22 mouse cellular contexts compared by ENCODE assay signal in the genomic region with DNA sequence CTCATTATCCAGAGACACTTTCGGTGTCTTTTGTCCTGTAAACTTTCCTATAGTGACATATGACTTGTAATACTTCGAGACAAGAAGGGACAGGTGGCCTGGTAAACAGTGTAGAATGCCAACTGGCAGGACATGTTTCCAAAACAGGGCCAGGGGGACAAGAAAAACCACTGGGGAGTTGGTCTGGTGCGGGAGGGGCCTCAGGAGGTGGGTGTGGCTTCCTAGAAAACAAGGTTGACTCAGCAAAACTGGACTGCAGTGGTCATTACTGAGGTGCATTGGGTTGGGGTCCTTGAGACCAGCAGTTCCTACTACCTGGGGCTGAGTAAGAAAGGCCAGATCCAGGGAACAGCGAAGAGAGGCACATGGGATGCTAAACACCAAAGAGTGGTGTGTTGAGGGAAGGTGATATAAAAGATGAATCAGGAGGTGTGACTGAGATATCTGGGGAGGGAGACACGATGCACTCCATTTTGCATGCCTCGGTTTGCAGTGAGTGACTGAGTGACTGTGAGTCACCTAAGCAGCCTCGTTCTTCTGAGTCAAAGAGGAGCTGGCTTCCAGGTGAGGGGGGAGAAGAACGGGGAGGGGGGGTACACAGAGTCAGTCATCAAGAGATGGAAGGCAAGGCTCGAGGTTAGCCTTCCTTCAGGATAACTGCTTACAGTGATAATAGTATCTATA. TPM values are rescaled to one million over a fixed set of nuclear protein-coding genes. Genes with fewer than 3 reads are reported as not detected.
DNase-seq lines count a peak whose midpoint lies in the region; ATAC-seq and TF ChIP-seq lines count a peak whose summit lies in the region.
"Had no signal": no experiment of that assay in that cellular context is flagged by ENCODE, and none has a peak within 500 bp of the region (broad histone marks: within the 10 kb centered on the region; RNA-seq: fewer than 3 reads in every experiment).

No protein-coding gene starts in this region.

- H3K27me3 ChIP-seq in heart, embryonic 13.5 days (replicated peaks): no peaks in the 10 kb centered on the region
- H3K27me3 ChIP-seq: embryonic facial prominence, embryonic 15.5 days; hindbrain, embryonic 15.5 days; liver, embryonic 15.5 days; stomach, embryonic 15.5 days had no signal

- no peaks in the 10 kb centered on the region for H3K36me3 ChIP-seq in heart, embryonic 13.5 days
- no peaks in the 10 kb centered on the region for H3K36me3 ChIP-seq in ES-E14 (ENCODE audit: control insufficient read depth, insufficient read depth, low read length, poor library complexity, severe bottlenecking)
- H3K36me3 ChIP-seq: embryonic facial prominence, embryonic 15.5 days; forebrain, embryonic 10.5 days; hindbrain, embryonic 15.5 days; limb, embryonic 10.5 days; liver, embryonic 15.5 days; stomach, embryonic 15.5 days had no signal

- H3K4me1 ChIP-seq in heart, embryonic 13.5 days: peaks cover 16% of the 10 kb centered on the region
- no peaks in the 10 kb centered on the region for H3K4me1 ChIP-seq in ES-E14 (ENCODE audit: control insufficient read depth in 2 of 2, insufficient read depth in 2 of 2, low read length in 2 of 2, poor library complexity in 1 of 2)
- H3K4me1 ChIP-seq: embryonic facial prominence, embryonic 15.5 days; forebrain, embryonic 10.5 days; hindbrain, embryonic 15.5 days; liver, embryonic 15.5 days; stomach, embryonic 15.5 days had no signal

- peak overlapping the region; percentile 16; the same call in 1 of the 2 replicates for H3K4me2 ChIP-seq in heart, embryonic 13.5 days
- H3K4me2 ChIP-seq: embryonic facial prominence, embryonic 15.5 days; hindbrain, embryonic 15.5 days; liver, embryonic 15.5 days; stomach, embryonic 15.5 days had no signal

- no peaks in the 10 kb centered on the region for H3K9me3 ChIP-seq in heart, embryonic 13.5 days
- no peaks in the 10 kb centered on the region for H3K9me3 ChIP-seq in ES-E14 (ENCODE audit: control insufficient read depth, insufficient read depth, low read depth, low read length)
- H3K9me3 ChIP-seq: embryonic facial prominence, embryonic 15.5 days; forebrain, embryonic 10.5 days; hindbrain, embryonic 15.5 days; limb, embryonic 10.5 days; liver, embryonic 15.5 days; stomach, embryonic 15.5 days had no signal

- in situ Hi-C loops in ES-E14 (cut with MboI; ENCODE audit: low sequenced_read_pairs in 2 of 2, unreplicated experiment in 2 of 2): no loop called here

- H3K4me3 ChIP-seq in heart, embryonic 13.5 days: no peak overlapping the region
- no peak overlapping the region for H3K4me3 ChIP-seq in ES-E14 (ENCODE audit: insufficient read depth in 1 of 2, low read depth in 1 of 2, low read length in 2 of 2, poor library complexity in 1 of 2, severe bottlenecking in 1 of 2)
- H3K4me3 ChIP-seq: embryonic facial prominence, embryonic 15.5 days; forebrain, embryonic 10.5 days; hindbrain, embryonic 15.5 days; limb, embryonic 10.5 days; liver, embryonic 15.5 days; stomach, embryonic 15.5 days had no signal

- 60% methylated on average over 9 of the region's 9 CpGs for WGBS in heart, embryonic 13.5 days

- no peak overlapping the region for H3K27ac ChIP-seq in heart, embryonic 13.5 days (replicated peaks)
- no peak overlapping the region for H3K27ac ChIP-seq in ES-E14 (ENCODE audit: insufficient read depth, low read depth, low read length, poor library complexity, severe bottlenecking)
- H3K27ac ChIP-seq: embryonic facial prominence, embryonic 15.5 days; forebrain, embryonic 10.5 days; hindbrain, embryonic 15.5 days; limb, embryonic 10.5 days; liver, embryonic 15.5 days; stomach, embryonic 15.5 days had no signal

- H3K9ac ChIP-seq in heart, embryonic 13.5 days: no peak overlapping the region
- no peak overlapping the region for H3K9ac ChIP-seq in ES-E14 (ENCODE audit: insufficient read depth, low read depth, low read length, poor library complexity, severe bottlenecking)
- H3K9ac ChIP-seq: embryonic facial prominence, embryonic 15.5 days; forebrain, postnatal 0 days; hindbrain, embryonic 15.5 days; liver, embryonic 15.5 days; stomach, embryonic 15.5 days had no signal

- peak; percentile 33; the same call in 1 of the 2 replicates for ATAC-seq in heart, embryonic 13.5 days (ENCODE audit: extremely low read depth, insufficient number of reproducible peaks, low FRiP score, low TSS enrichment)
- ATAC-seq in erythroid progenitor cell, adult 5-6 weeks (replicated peaks; ENCODE audit: low FRiP score, poor library complexity, severe bottlenecking): no peak
- ATAC-seq: forebrain, postnatal 0 days; lung, postnatal 0 days; midbrain, embryonic 16.5 days had no signal

- peak; percentile 60 for DNase-seq in gastrocnemius, adult 18-20 months (ENCODE audit: low spot score)
- no peak for DNase-seq in gastrocnemius, postnatal 4 days (ENCODE audit: low spot score in 2 of 2)
- DNase-seq in heart, postnatal 4 days: no peak
- no peak for DNase-seq in ES-E14 (ENCODE audit: low read depth, low spot score)
- DNase-seq in skeletal muscle tissue, adult 2 months (ENCODE audit: low read depth, low spot score): peak; percentile 51
- no peak for DNase-seq in lung, postnatal 10 days
- DNase-seq: adrenal gland, adult 8-10 months; B cell, adult 2 months; cerebellum, postnatal 36 days; forebrain, postnatal 0 days; kidney, postnatal 36 days; right cerebral cortex, postnatal 25 days had no signal

TF ChIP-seq in ES-E14, 5 proteins besides CTCF, POLR2A, EP300 and RAD21:
- TF ChIP-seq HCFC1 (IDR thresholded peaks at IDR 0.05; ENCODE audit: borderline replicate concordance, insufficient read depth, low read length) (no peak), CHD2 (IDR thresholded peaks at IDR 0.05; ENCODE audit: low read depth, low read length) (no peak), MAFK (IDR thresholded peaks at IDR 0.05; ENCODE audit: insufficient read depth, low read depth, low read length) (0 out of 2 replicates have a peak, but pooled peaks have one; percentile 10)

RNA-seq across cellular contexts. Expression of a gene that starts 13.9 kb away (rescaled TPM):
- total RNA-seq in gastrocnemius, adult 18-20 months (2021): 1 to 10 TPM; 5.9 to 6.3 TPM
- 1 to 10 TPM; 7.0 to 7.6 TPM for total RNA-seq in gastrocnemius, postnatal 4 days (2021)
- 2.8 and 2.9 TPM in 2 replicates for polyA plus RNA-seq in heart, embryonic 13.5 days (2015; fragmentation: Nextera tagmentation; extraction: Ambion mirVana)
- 1 to 10 TPM; 2.9 to 3.8 TPM for total RNA-seq in heart, postnatal 4 days (2021)
- 1.7 and 2.7 TPM in 2 replicates for total RNA-seq in ES-E14 (2012; rRNA removed)
- total RNA-seq in erythroid progenitor cell, adult 5-6 weeks (2015; ENCODE audit: low replicate concordance): 1.4 TPM in 1 of 2 replicates, not detected in the other
- total RNA-seq in erythroid progenitor cell, adult 5-6 weeks (2017; ENCODE audit: low replicate concordance): 0.77 and 1.3 TPM in 2 replicates

Comparison
In these comparisons a context has a peak if more than half of its experiments do, and no peak if none do; other contexts are left out.
1. DNase-seq: peak in gastrocnemius, adult 18-20 months (single experiment) and skeletal muscle tissue, adult 2 months (single experiment); none in gastrocnemius, postnatal 4 days (0 of 2), heart, postnatal 4 days (single experiment), ES-E14 (single experiment) and lung, postnatal 10 days (single experiment).